Mouse (Mus musculus) heart, embryonic 11.5 days (tissue): ENCODE measurements around the gene Med13l. TPM values are rescaled to one million over a fixed set of nuclear protein-coding genes. Genes with fewer than 3 reads are reported as not detected.
A peak's percentile ranks its signal among the peaks of the same experiment; 100 is the strongest.

ENCODE experiments used
- ATAC-seq: fragments of 200-750 bp; cut with Nextera tagmentation; replicated peaks from 2 replicates; pipeline ENCODE4 v1.8.0; 2017; ENCODE audit warnings: moderate library complexity; ENCODE audit not compliant: insufficient number of reproducible peaks, low FRiP score, low TSS enrichment
- H3K27ac ChIP-seq: fragments of 300-500 bp; sonication (generic); 2 replicates; pipeline ENCODE4 v1.5.1; 2014; ENCODE audit warnings: mild to moderate bottlenecking, low read depth, low read length
- H3K27me3 ChIP-seq: fragments of 300-500 bp; sonication (generic); 2 replicates; pipeline ENCODE4 v1.6.1; 2014; ENCODE audit warnings: mild to moderate bottlenecking, low read length, mixed read lengths; ENCODE audit not compliant: control insufficient read depth, insufficient read depth
- H3K36me3 ChIP-seq: fragments of 300-500 bp; sonication (generic); 2 replicates; pipeline ENCODE4 v1.6.1; 2014; ENCODE audit warnings: mild to moderate bottlenecking, low read length, moderate library complexity, mixed read lengths; ENCODE audit not compliant: control insufficient read depth, insufficient read depth
- H3K4me1 ChIP-seq: fragments of 300-500 bp; sonication (generic); 2 replicates; pipeline ENCODE4 v1.6.1; 2014; ENCODE audit warnings: low read length; ENCODE audit not compliant: control insufficient read depth, insufficient read depth
- H3K4me2 ChIP-seq: fragments of 300-500 bp; sonication (generic); 2 replicates; pipeline ENCODE4 v1.6.1; 2014; ENCODE audit warnings: mild to moderate bottlenecking, moderate library complexity
- H3K4me3 ChIP-seq: fragments of 300-500 bp; sonication (generic); 2 replicates; pipeline ENCODE4 v1.5.1; 2014; ENCODE audit warnings: low read depth, low read length
- H3K9ac ChIP-seq: fragments of 300-500 bp; sonication (generic); 2 replicates; pipeline ENCODE4 v1.6.1; 2014; ENCODE audit warnings: mild to moderate bottlenecking, low read depth, low read length, moderate library complexity
- H3K9me3 ChIP-seq: fragments of 300-500 bp; sonication (generic); replicated peaks from 2 replicates; pipeline ENCODE4 v1.6.1; 2016; ENCODE audit warnings: low read length; ENCODE audit not compliant: control insufficient read depth
- WGBS: fragments of 180-500 bp; shearing (Covaris S2); extraction: QIAGEN DNeasy Blood & Tissue Kit; methylation state at CpG from one replicate; pipeline ENCODE4 v1.1.7; 2014; ENCODE audit not compliant: insufficient replicate concordance; 5-methylcytosine and 5-hydroxymethylcytosine counted together
- polyA plus RNA-seq: library from polyadenylated mRNA; unstranded; fragments of >200 nt; fragmentation: Nextera tagmentation; extraction: Ambion mirVana; gene quantifications from 2 replicates; pipeline ENCODE4 v1.2.1, GENCODE M21; 2014

Gene Med13l
- polyA plus RNA-seq, 1 experiment from 2014 or later: 9.7 TPM

DNA sequence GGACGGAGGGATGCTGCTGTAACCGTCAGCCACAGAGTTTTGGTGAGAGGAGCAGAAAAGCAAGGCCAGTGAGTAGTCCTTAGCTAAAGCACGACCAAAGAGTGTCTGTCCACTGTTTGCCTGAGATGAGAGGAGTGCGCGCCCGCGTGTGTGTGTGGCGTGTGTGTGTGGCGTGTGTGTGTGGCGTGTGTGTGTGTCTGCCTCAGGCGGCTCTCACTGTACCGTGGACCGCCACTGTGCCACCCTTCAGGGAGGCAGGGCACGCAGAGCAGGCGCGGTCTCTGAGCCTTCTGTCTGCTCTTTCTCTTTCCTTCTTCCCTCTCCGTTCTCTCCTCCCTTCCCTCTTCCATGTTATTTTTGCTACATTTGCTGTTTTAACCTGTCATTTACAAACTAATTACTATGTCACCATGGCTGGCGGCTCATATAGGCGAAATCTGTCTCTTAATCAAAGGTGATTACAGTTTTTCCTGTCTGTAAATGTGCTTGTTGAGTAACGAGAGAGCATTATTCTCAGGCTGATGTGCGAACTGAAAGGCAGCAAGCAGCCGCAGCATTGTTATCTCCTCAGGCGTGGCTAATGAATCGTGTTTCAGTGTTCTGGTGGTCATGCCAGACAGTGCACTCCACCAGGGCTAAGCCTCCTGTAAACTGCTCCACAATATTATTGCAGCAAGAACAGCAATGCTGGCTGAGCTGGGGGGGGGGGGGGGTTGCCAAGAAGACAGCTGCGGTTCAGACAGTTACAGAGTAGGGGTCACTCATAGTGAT is 106.1 kb downstream of the Med13l start:
- H3K9me3 ChIP-seq: no peaks in the 10 kb centered on the region
- peaks cover 40% of the 10 kb centered on the region for H3K4me1 ChIP-seq
- no peaks in the 10 kb centered on the region for H3K27me3 ChIP-seq
- peak overlapping the region; percentile 27; the same call in 1 of the 2 replicates for H3K4me3 ChIP-seq
- 42% methylated on average over 25 of the region's 25 CpGs for WGBS
- H3K36me3 ChIP-seq: no peaks in the 10 kb centered on the region
- peak overlapping the region; percentile 37; the same call in 1 of the 2 replicates for H3K27ac ChIP-seq
- H3K9ac ChIP-seq: 0 out of 2 replicates have a peak overlapping the region, but pooled peaks have one; percentile 36
- peak overlapping the region; percentile 60 for H3K4me2 ChIP-seq
- no peak; the same call in 1 of the 2 replicates for ATAC-seq

DNA sequence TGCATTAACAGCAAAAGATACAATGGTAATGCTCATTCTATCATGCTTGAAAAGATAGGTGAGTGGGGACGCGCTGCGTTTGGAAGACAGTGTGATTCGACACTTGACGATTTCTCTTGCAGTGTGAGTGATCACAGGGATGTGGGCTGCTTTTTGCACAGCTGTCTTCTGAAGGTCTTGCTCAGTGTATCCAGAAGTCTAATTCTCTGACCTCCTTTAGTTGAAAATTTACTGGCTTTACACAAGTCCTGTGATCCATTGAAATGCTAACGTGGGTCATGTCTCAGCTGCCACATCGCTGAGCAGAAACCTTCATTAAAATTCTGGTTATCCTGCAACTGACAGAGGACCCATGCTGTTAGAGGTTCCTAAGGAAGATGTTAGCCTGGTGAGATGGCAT is 107.4 kb downstream of the Med13l start:
- Histone ChIP-seq H3K9me3 (no peaks in the 10 kb centered on the region), H3K4me1 (peaks cover 41% of the 10 kb centered on the region), H3K4me3 (no peak overlapping the region), H3K36me3 (no peaks in the 10 kb centered on the region), H3K9ac (no peak overlapping the region), H3K27me3 (no peaks in the 10 kb centered on the region), H3K4me2 (no peak overlapping the region), H3K27ac (no peak overlapping the region)
- ATAC-seq: no peak
- 53% methylated on average over 7 of the region's 7 CpGs for WGBS

DNA sequence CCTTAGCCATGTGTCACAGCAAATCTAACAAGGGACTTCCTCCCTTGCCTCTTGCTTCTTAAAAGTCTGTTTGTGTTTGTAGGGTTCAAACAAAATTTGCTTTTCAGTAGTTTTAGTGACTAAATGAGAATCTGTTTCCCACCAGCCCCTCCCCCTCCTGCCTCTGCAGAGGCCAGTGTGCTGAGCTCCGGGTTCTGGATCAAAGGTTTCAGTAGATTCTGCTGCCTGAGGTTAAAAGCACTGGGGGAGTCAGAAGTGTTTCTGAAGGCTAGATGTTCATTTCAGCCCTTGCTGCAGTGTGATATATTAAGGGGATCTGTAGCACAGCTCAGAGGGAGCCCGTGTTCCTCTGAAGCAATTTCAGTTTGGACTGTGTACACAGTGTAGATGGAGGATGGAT is 108.5 kb downstream of the Med13l start:
- WGBS: 27% methylated on average over 2 of the region's 2 CpGs
- Histone ChIP-seq H3K4me2 (no peak overlapping the region), H3K9ac (no peak overlapping the region), H3K27me3 (no peaks in the 10 kb centered on the region), H3K36me3 (no peaks in the 10 kb centered on the region), H3K9me3 (no peaks in the 10 kb centered on the region), H3K4me3 (no peak overlapping the region), H3K4me1 (peaks cover 50% of the 10 kb centered on the region), H3K27ac (no peak overlapping the region)
- no peak for ATAC-seq

DNA sequence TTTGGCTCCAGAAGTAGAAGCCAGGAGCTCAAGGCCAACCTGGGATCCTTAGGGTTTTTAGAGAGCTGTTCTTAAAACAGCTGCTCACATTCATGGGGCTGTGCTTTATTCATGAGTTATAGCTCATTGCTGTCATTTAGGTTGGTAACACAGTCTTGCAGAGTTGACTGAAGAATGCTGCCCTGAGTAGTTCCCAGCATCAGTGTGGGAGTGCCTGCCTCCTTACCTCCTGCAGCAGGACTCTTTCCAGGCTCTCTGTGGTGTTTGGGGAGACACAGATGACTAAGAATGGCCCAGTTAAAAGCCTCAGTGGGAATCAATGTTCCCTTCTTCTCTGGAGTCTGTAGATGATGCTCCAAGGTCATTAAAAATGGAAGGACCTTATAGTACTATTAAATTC is 111.6 kb downstream of the Med13l start:
- Histone ChIP-seq H3K27me3 (no peaks in the 10 kb centered on the region), H3K9ac (no peak overlapping the region), H3K36me3 (no peaks in the 10 kb centered on the region), H3K4me3 (no peak overlapping the region), H3K4me2 (no peak overlapping the region), H3K27ac (no peak overlapping the region), H3K9me3 (no peaks in the 10 kb centered on the region), H3K4me1 (peaks cover 57% of the 10 kb centered on the region)
- no peak for ATAC-seq

DNA sequence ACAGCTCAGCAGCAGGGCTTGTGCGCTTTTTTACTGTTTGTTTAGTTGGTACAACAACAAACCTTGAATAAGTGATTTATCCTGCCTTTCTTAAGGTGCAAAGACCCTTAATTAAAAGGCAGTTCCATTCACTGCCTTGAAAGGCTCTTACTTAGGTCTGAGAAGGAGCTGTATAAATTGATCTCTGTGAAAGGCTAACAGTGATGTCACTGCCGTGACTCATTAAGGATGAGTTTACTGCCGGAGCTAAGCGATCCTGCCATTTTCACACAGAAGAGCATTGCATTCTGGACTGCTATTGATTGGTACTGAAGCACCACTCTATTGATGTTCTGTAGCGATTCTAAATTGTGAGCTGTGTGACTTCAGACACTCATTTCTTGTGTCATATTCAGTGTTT is 113.4 kb downstream of the Med13l start:
- Histone ChIP-seq H3K4me2 (no peak overlapping the region), H3K36me3 (no peaks in the 10 kb centered on the region), H3K4me1 (peaks cover 48% of the 10 kb centered on the region), H3K4me3 (no peak overlapping the region), H3K27ac (no peak overlapping the region; the same call in 1 of the 2 replicates), H3K9ac (no peak overlapping the region), H3K27me3 (no peaks in the 10 kb centered on the region), H3K9me3 (no peaks in the 10 kb centered on the region)
- no peak for ATAC-seq
- WGBS: 67% methylated on average over 5 of the region's 5 CpGs

DNA sequence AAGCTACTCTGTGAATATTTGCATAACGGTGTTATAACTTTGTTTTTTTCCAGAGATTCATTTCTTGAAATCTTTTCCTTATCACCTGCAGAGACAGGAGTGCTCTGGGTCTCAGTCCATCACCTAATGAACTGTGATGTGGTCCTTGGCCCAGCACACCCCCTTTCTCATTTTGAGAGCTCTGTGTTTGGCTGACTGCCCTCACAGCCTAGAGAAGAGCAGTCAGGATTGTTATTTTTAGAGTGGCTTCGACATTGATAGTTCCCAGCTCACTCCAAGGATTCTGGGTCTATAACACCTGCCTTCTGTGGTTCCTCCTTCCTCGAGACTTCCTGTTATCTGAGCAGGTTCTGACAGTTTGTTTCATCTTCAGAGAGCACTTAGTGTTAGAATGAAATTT is 113.8 kb downstream of the Med13l start:
- Histone ChIP-seq H3K4me1 (peaks cover 46% of the 10 kb centered on the region), H3K36me3 (no peaks in the 10 kb centered on the region), H3K4me3 (no peak overlapping the region), H3K9ac (no peak overlapping the region), H3K9me3 (no peaks in the 10 kb centered on the region), H3K27me3 (no peaks in the 10 kb centered on the region), H3K27ac (no peak overlapping the region; the same call in 1 of the 2 replicates), H3K4me2 (no peak overlapping the region)
- ATAC-seq: no peak
- WGBS: 34% methylated on average over 3 of the region's 3 CpGs

DNA sequence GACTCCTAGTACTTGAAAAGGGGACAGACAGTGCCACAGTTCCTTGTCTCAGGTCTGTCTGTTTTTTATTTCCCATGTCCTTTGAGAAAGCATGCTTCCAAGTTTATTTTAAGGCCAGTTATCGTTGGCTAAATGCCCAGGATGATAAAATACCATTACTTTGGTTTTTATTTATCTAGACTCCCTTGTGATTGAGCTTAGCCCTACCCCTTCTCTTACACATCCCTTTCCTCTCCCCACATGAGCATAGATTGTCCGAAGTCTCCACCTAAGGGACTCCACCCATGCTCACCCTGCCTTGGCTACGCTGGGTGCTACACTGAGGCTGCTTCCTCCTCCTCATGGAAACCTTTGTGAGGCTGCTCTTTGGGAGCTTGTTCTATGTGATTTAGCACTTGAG is 115.2 kb downstream of the Med13l start:
- WGBS: 39% methylated on average over 3 of the region's 3 CpGs
- Histone ChIP-seq H3K27ac (peak overlapping the region; percentile 46; the same call in 1 of the 2 replicates), H3K36me3 (no peaks in the 10 kb centered on the region), H3K9ac (no peak overlapping the region), H3K4me1 (peaks cover 44% of the 10 kb centered on the region), H3K4me2 (peak overlapping the region; percentile 9; the same call in 1 of the 2 replicates), H3K4me3 (no peak overlapping the region), H3K9me3 (no peaks in the 10 kb centered on the region), H3K27me3 (no peaks in the 10 kb centered on the region)
- no peak; the same call in 1 of the 2 replicates for ATAC-seq

DNA sequence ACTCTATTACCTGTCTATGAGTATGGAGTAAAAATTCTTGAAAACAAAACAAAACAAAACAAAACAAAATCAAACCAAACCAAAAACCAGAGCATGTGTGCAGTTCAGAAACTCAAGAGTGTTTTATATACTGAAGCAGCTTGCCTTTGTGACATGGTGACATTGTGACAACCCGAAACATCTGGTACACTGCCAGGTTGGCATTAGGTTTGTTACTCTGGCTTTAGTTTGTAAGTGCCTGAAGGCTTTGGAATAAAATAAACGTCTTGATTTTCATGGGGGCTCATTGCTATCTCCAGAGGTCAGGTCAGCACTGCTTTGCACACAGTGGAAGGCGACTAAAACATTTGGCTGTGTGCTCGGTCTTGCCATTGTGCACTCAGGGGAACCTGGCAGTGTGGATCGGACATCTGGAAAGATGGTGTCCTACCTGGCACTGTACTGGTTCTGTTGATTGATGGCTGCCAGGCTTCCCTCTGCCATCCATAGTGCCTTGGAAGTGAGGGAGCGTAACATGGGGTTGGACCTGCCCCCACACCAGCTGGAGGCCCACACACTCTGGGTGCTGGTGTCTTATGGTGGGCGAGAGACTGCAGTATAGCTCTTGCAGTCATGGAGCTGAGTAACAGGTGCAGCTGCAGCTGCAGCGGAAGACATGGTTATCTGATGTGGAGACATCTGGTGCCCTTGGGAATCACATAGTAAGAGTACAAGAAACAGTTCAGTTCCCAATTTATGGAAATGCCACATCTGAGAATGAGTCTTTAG is 115.9 kb downstream of the Med13l start:
- no peak overlapping the region for H3K4me2 ChIP-seq
- H3K4me3 ChIP-seq: no peak overlapping the region
- no peaks in the 10 kb centered on the region for H3K9me3 ChIP-seq
- H3K4me1 ChIP-seq: peaks cover 47% of the 10 kb centered on the region
- no peak overlapping the region for H3K9ac ChIP-seq
- WGBS: 83% methylated on average over 8 of the region's 8 CpGs
- no peaks in the 10 kb centered on the region for H3K27me3 ChIP-seq
- no peak overlapping the region for H3K27ac ChIP-seq
- no peaks in the 10 kb centered on the region for H3K36me3 ChIP-seq
- ATAC-seq: no peak
